Mouse (Mus musculus) brain, embryonic 14.5 days (tissue): ENCODE measurements around the gene Ppp1ca. TPM values are rescaled to one million over a fixed set of nuclear protein-coding genes. Genes with fewer than 3 reads are reported as not detected.

Experiments used
- DNase-seq: peaks from one replicate; pipeline ENCODE4 v3.0.0-alpha.2; 2011; ENCODE audit warnings: low read depth
- CTCF ChIP-seq: fragments of 200-500 bp; IDR thresholded peaks from 2 replicates; pipeline ENCODE4 v1.5.1; 2012; ENCODE audit warnings: inconsistent platforms, mild to moderate bottlenecking, moderate library complexity, borderline replicate concordance; ENCODE audit not compliant: insufficient read depth, insufficient read length; ENCODE audit errors: extremely low read depth
- POLR2A ChIP-seq: fragments of 200-500 bp; IDR thresholded peaks from 2 replicates; pipeline ENCODE4 v1.6.1; 2012; ENCODE audit warnings: mild to moderate bottlenecking, inconsistent platforms, borderline replicate concordance; ENCODE audit not compliant: poor library complexity, insufficient read depth, insufficient read length, severe bottlenecking; ENCODE audit errors: extremely low read depth
- polyA plus RNA-seq: library from polyadenylated mRNA; depleted of rRNA; stranded (reverse); fragments of >200 nt; gene quantifications from 2 replicates; pipeline ENCODE4 v1.2.3, GENCODE M21; 2012

Ppp1ca gene
- polyA plus RNA-seq, 1 experiment = 426 TPM

DNA sequence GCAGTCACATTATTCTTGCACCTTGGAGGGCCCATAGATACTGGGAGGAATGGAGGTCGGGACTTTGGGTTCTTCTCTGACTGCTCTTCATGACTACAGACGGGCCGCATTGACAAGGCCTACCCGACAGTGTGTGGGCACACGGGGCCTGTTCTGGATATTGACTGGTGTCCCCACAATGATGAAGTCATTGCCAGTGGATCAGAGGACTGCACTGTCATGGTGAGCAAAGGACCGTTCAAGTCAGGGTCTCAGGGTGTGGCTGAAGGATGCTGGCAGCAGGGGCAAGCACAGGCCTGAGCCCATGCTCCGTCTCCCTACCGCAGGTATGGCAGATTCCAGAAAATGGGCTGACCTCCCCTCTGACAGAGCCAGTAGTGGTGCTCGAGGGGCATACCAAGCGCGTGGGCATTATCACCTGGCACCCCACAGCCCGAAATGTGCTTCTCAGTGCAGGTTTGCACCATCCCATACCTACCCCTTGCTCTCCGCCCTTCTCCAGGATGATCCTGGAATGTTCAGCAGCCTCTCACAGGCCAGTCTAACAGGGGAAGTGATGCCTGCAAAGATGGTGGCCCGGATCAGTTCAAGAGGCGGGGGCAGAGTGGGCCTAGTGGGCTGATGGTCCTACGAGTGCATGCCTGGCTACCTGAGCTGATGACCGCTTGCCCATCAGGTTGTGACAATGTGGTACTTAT is 42.0 kb upstream of the Ppp1ca start:
- TF ChIP-seq CTCF (no peak), POLR2A (no peak)
- DNase-seq = no peak

DNA sequence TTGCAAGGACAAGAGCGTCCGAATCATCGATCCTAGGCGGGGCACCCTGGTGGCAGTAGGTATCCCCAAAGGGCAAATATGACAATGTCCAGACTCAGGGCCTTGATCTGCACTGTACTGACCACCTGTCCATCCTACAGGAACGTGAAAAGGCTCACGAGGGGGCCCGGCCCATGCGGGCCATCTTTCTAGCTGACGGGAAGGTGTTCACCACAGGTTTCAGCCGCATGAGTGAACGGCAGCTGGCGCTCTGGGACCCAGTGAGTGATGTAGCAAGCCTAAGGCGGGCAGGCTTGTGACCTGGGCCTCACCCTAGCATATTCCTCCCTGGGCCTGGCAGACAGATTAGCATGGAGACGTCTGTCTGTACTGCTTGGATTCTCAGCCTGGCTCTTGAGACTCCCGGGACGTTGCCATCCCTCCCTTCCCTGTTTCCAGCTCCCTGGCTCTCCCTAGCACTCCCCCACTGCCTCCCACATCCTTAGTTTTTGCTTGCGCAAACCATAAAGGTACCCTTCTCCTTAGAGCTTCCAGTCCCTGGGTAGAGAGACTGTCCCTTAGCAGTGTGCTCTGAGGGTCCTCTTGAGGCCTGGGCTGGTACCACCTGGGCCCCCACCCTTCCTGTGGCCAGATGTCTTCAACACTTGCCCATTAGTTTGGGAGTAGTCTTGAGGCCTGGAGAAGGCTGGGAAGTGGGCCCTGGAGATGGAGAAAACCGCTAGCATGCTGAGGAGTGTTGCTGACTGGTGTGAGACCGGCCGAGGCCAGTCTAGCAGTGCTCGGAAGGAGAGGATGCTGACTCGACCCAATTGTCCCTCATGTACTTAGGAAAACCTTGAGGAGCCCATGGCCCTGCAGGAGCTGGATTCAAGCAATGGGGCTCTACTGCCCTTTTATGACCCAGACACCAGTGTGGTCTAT is 41.0 kb upstream of the Ppp1ca start:
- no peak for TF ChIP-seq CTCF
- TF ChIP-seq POLR2A = no peak
- DNase-seq = no peak

DNA sequence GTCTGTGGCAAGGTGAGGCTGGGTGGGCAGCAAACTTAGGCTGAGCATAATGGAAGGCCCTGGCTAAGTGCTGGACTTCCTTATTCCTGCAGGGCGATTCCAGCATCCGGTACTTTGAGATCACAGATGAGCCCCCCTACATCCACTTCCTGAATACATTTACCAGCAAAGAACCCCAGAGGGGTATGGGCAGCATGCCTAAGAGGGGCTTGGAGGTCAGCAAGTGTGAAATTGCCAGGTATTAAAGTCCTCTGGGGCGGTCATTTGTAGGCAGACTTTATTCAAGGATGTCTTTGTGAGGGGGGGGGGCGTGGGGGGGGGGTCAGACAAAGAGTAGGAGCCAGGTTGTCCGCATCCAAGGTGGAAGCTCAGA is 40.4 kb upstream of the Ppp1ca start:
- TF ChIP-seq POLR2A (no peak), CTCF (no peak)
- no peak for DNase-seq

GRCm38 (mm10) chr19:4151898-4152297 is 40.0 kb upstream of the Ppp1ca start:
- TF ChIP-seq CTCF (no peak), POLR2A (no peak)
- DNase-seq = no peak

- no peak for DNase-seq
Measured at GRCm38 (mm10) chr19:4152445-4153231, 39.2 kb upstream of the Ppp1ca start.

DNA sequence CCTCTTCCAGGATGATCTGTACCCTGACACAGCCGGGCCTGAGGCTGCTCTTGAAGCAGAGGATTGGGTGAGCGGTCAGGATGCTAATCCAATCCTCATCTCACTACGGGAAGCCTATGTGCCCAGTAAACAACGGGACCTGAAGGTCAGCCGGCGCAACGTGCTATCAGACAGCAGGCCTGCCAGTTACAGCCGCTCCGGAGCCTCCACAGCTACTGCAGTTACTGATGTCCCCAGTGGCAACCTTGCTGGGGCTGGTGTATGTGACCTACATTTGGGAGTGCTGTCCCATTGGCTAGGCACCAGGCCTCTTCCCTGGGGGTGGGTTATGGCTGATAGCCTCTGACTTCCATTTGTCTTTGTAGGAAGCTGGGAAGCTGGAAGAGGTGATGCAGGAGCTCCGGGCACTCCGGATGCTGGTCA is 38.6 kb upstream of the Ppp1ca start, which contains the start of gene Ptprcap:
Gene Ptprcap (plus strand): TSS at position 373 of the 423 bp plus-strand sequence.
- no peak for DNase-seq
- TF ChIP-seq POLR2A (no peak), CTCF (no peak)

More at GRCm38 (mm10) chr19:4152445-4153231, 39.2 kb upstream of the Ppp1ca start:
- no peak for TF ChIP-seq POLR2A
- no peak for TF ChIP-seq CTCF

DNA sequence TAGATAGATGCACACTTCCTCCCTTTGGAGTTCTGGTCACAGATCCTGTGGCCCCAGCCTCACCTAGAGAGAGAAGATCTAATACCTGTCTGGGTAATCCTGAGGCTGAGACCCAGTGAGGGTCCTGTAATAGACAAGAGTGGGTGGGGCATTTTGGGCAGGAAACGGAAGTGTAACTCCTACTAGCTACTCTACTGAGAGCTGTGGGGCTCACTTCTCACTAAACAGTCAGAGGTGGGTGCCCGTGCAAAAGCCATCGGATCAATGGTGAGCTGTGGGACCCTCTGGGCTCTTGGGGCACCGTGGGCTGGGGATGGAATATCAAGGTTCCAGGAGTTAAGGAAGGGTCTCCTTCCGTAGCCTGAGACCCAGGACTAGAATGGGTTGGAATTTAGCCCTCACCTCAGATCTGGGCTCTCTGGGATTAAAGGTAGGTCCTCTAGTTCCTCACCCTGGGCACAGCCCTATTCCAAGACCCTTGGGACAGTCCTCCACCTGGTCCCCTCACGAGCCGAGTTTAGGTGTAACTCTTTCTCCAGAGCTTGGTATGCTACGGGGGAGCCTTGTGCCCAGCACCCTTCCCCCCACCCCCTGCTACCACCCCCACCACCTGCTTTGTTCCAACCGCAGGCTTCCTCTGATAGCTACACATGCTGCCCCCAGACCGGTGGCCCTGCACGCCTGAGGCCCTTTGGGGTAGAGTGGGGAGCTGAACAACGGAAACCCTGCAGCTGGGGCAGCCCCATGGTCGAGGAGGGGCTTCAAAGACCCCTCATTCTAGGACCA is 37.2 kb upstream of the Ppp1ca start:
- DNase-seq = no peak
- TF ChIP-seq CTCF (no peak), POLR2A (no peak)

- TF ChIP-seq POLR2A = no peak
- DNase-seq = no peak
Measured at GRCm38 (mm10) chr19:4155223-4156072, 36.4 kb upstream of the Ppp1ca start.

- no peak for DNase-seq
- TF ChIP-seq CTCF (no peak), POLR2A (no peak)
Measured at GRCm38 (mm10) chr19:4156073-4156579, 35.7 kb upstream of the Ppp1ca start.

- no peak for TF ChIP-seq CTCF
- no peak for TF ChIP-seq POLR2A
Measured at GRCm38 (mm10) chr19:4156771-4157170, 35.1 kb upstream of the Ppp1ca start.

GRCm38 (mm10) chr19:4159049-4159448 is 32.8 kb upstream of the Ppp1ca start:
- no peak for DNase-seq
- TF ChIP-seq POLR2A (no peak), CTCF (no peak)

More at GRCm38 (mm10) chr19:4156771-4157170, 35.1 kb upstream of the Ppp1ca start:
- DNase-seq = no peak

GRCm38 (mm10) chr19:4162646-4163542 is 29.0 kb upstream of the Ppp1ca start, which contains the start of gene Rps6kb2:
Rps6kb2 (minus strand) TSS chr19:4163354.
- DNase-seq = peak; percentile 99
- TF ChIP-seq CTCF (no peak), POLR2A (no peak)
